Mouse (Mus musculus) urinary bladder, postnatal 0 days (tissue): Measurements from ENCODE around the gene Csrnp1. TPM values are rescaled to one million over a fixed set of nuclear protein-coding genes. Genes with fewer than 3 reads are reported as not detected.

Experiments
- polyA plus RNA-seq: library from polyadenylated mRNA; unstranded; fragments of >200 nt; fragmentation: Nextera tagmentation; extraction: Ambion mirVana; gene quantifications from 2 replicates; pipeline ENCODE4 v1.2.1, GENCODE M21; 2015

The Csrnp1 gene
- 6.3 and 10.0 TPM in 2 replicates for polyA plus RNA-seq

GRCm38 (mm10) chr9:119984536-119985011, at the start of gene Csrnp1:
Csrnp1 (minus strand) TSS chr9:119984658.

GRCm38 (mm10) chr9:120023086-120023811, 38.8 kb upstream of the Csrnp1 start, which contains the start of gene Xirp1:
Xirp1 (minus strand) TSS chr9:120023598.

GRCm38 (mm10) chr9:119937005-119937773, 47.3 kb downstream of the Csrnp1 start, which contains the start of the genes Gorasp1 and Ttc21a:
Gorasp1 (minus strand) TSS chr9:119937565.
Ttc21a (plus strand) TSS chr9:119937606.

Other genes starting within 250 kb of the Csrnp1 start
- 0.02 TPM in 1 of 2 replicates, not detected in the other for gene Scn11a, start 159.2 kb downstream of the Csrnp1 start, polyA plus RNA-seq
- 23.7 and 25.1 TPM in 2 replicates for gene Wdr48, start 89.8 kb downstream of the Csrnp1 start, polyA plus RNA-seq
- 26.1 and 26.5 TPM in 2 replicates for gene Gorasp1, start 47.1 kb downstream of the Csrnp1 start, polyA plus RNA-seq
- 0.35 and 0.40 TPM in 2 replicates for gene Ttc21a, start 47.1 kb downstream of the Csrnp1 start, polyA plus RNA-seq
- 0.04 TPM in 1 of 2 replicates, not detected in the other for gene Xirp1, start 38.9 kb upstream of the Csrnp1 start, polyA plus RNA-seq
- 4.8 and 7.2 TPM in 2 replicates for gene Cx3cr1, start 85.2 kb upstream of the Csrnp1 start, polyA plus RNA-seq
- gene Ccr8, start 107.5 kb upstream of the Csrnp1 start, polyA plus RNA-seq: 0.14 and 0.50 TPM in 2 replicates
- 13.6 and 14.7 TPM in 2 replicates for gene Slc25a38, start 125.7 kb upstream of the Csrnp1 start, polyA plus RNA-seq
- 892 and 1,023 TPM in 2 replicates for gene Rpsa, start 143.0 kb upstream of the Csrnp1 start, polyA plus RNA-seq
- 1.0 and 1.2 TPM in 2 replicates for gene Mobp, start 165.0 kb upstream of the Csrnp1 start, polyA plus RNA-seq